Mouse (Mus musculus) ES-E14 (cell line): Measurements from ENCODE around the gene Ppm1l. TPM values are rescaled to one million over a fixed set of nuclear protein-coding genes. Genes with fewer than 3 reads are reported as not detected.
"Not testable (repeated sequence)": the region's sequence is repeated elsewhere in the genome, so short reads cannot be mapped to it uniquely, and the experiment has no call there.

Experiments used
- DNase-seq: peaks from one replicate; pipeline ENCODE4 v3.0.0-alpha.2; 2013; ENCODE audit warnings: low read depth, low spot score
- H3K27ac ChIP-seq: 2 replicates; pipeline ENCODE4 v1.5.1; 2012; ENCODE audit warnings: low read depth, mild to moderate bottlenecking, low read length, moderate library complexity, mixed read lengths; ENCODE audit not compliant: poor library complexity, insufficient read depth, severe bottlenecking
- H3K36me3 ChIP-seq: 2 replicates; pipeline ENCODE4 v1.6.1; 2012; ENCODE audit warnings: mild to moderate bottlenecking, low read length, moderate library complexity, mixed read lengths; ENCODE audit not compliant: control insufficient read depth, poor library complexity, insufficient read depth, severe bottlenecking
- H3K4me1 ChIP-seq, 2 experiments: fragments of 150-350 bp in 1 of 2; sonication (generic) in 1 of 2; 2 replicates each; pipeline ENCODE4 v1.6.1; 2012; ENCODE audit warnings: low read length in 2 of 2, mild to moderate bottlenecking in 1 of 2, mixed read lengths in 1 of 2; ENCODE audit not compliant: control insufficient read depth in 2 of 2, insufficient read depth in 2 of 2, poor library complexity in 1 of 2
- H3K4me3 ChIP-seq, 2 experiments: fragments of 150-350 bp in 1 of 2; sonication (generic) in 1 of 2; 2 replicates each; pipeline ENCODE4 v1.5.1; 2012; ENCODE audit warnings: low read length in 2 of 2, low read depth in 1 of 2, mild to moderate bottlenecking in 1 of 2, mixed read lengths in 1 of 2; ENCODE audit not compliant: insufficient read depth in 1 of 2, poor library complexity in 1 of 2, severe bottlenecking in 1 of 2
- H3K9ac ChIP-seq: 2 replicates; pipeline ENCODE4 v1.6.1; 2012; ENCODE audit warnings: low read depth, mild to moderate bottlenecking, low read length, mixed read lengths; ENCODE audit not compliant: poor library complexity, insufficient read depth, severe bottlenecking
- H3K9me3 ChIP-seq: fragments of 150-350 bp; sonication (generic); 2 replicates; pipeline ENCODE4 v1.6.1; 2012; ENCODE audit warnings: low read depth, mild to moderate bottlenecking, low read length; ENCODE audit not compliant: control insufficient read depth, insufficient read depth
- CHD2 ChIP-seq: IDR thresholded peaks from 2 replicates; pipeline ENCODE4 v1.6.1; 2014; ENCODE audit warnings: mild to moderate bottlenecking, low read depth, low read length, inconsistent platforms
- HCFC1 ChIP-seq: IDR thresholded peaks from 2 replicates; pipeline ENCODE4 v1.6.1; 2012; ENCODE audit warnings: low read length, inconsistent platforms, borderline replicate concordance; ENCODE audit not compliant: insufficient read depth
- MAFK ChIP-seq: IDR thresholded peaks from 2 replicates; pipeline ENCODE4 v1.6.1; 2014; ENCODE audit warnings: mild to moderate bottlenecking, low read depth, low read length, inconsistent platforms; ENCODE audit not compliant: insufficient read depth
- ZC3H11A ChIP-seq: IDR thresholded peaks from 2 replicates; pipeline ENCODE4 v1.6.1; 2012; ENCODE audit warnings: low read depth, mild to moderate bottlenecking, inconsistent platforms, low read length, borderline replicate concordance
- ZNF384 ChIP-seq: IDR thresholded peaks from 2 replicates; pipeline ENCODE4 v1.6.1; 2012; ENCODE audit warnings: low read depth, low read length, inconsistent platforms
- in situ Hi-C, 2 experiments: fragments of 600-800 bp; cut with MboI; formaldehyde crosslinking; loops; one replicate each; pipeline ENCODE4 v1.15.1; 2025; ENCODE audit warnings: low sequenced_read_pairs in 2 of 2, inconsistent platforms in 1 of 2; ENCODE audit not compliant: unreplicated experiment in 2 of 2
- total RNA-seq: library from RNA; depleted of rRNA; stranded (reverse); fragments of 300-350 nt; gene quantifications from 2 replicates; pipeline ENCODE4 v1.2.3, GENCODE M21; 2012

The Ppm1l gene
- total RNA-seq, 1 experiment: 5.6 TPM

DNA sequence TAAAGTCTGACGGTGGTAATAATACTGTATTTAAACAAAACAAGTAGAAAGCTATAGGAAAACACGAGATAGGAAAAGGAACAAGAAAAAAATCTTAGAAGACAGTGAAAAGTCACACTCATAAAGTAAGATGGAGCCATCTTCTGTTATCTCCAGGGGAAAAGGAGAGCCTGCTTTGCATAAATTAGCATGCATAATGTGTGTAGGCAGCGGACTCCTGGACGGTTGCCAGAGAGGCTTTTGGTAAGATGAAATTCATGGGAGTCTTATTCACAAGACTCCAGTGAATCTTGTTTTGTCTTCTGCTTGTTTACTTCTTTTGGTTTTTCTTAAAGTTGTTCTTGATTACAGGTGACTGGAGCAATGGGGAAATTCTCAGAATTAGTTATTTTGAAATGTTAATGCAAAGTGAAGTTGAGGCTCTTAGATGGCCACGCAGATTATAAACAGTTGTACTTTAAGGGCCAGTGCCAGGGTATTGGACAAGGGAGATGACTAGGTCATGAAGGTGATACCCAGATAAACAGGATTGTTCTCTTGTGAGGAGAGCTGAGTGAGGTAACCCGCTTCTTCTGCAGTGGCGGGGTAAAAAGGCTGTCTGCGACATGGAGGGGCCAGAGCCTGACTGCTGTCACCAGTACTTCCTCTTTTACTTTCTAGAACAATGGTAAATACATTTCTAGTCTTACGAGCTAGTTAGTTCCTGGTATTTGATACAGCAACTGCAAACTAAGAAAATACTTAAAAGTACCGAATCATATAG lies 57.1 kb downstream of the Ppm1l start:
- H3K4me1 ChIP-seq: no peaks in the 10 kb centered on the region
- DNase-seq: no peak
- H3K4me3 ChIP-seq: no peak overlapping the region
- H3K9me3 ChIP-seq: no peaks in the 10 kb centered on the region
- H3K27ac ChIP-seq: no peak overlapping the region
- no peak for TF ChIP-seq MAFK
- no peak for TF ChIP-seq ZNF384
- TF ChIP-seq HCFC1: no peak
- TF ChIP-seq ZC3H11A: no peak
- TF ChIP-seq CHD2: no peak
- in situ Hi-C loops: no loop called here
- H3K9ac ChIP-seq: no peak overlapping the region
- no peaks in the 10 kb centered on the region for H3K36me3 ChIP-seq

DNA sequence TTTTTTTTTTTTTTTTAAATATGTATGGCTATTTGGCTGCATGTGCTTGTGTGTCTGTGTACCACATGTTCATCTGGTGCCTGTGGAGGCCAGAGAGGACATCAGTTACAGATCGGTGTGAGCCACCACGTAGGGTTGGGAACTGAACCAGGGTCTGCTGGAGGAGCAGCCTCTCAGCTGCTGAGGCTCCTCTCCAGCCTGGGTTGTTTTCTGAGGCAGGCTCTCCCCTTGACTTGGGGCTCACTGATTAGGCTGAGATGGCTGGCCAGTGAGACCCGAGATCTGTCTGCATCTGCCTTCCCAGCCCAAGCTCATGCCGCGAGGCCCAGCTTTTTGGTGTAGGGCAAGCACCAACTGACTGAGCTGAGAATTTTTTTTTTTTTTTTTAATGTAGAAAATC lies 57.9 kb downstream of the Ppm1l start:
- H3K36me3 ChIP-seq: no peaks in the 10 kb centered on the region
- no peak for DNase-seq
- in situ Hi-C loops: no loop called here
- TF ChIP-seq MAFK (no peak), ZC3H11A (no peak), HCFC1 (no peak), CHD2 (no peak), ZNF384 (no peak)
- no peak overlapping the region for H3K27ac ChIP-seq
- no peaks in the 10 kb centered on the region for H3K9me3 ChIP-seq
- H3K4me3 ChIP-seq: no peak overlapping the region
- H3K4me1 ChIP-seq: no peaks in the 10 kb centered on the region
- no peak overlapping the region for H3K9ac ChIP-seq

DNA sequence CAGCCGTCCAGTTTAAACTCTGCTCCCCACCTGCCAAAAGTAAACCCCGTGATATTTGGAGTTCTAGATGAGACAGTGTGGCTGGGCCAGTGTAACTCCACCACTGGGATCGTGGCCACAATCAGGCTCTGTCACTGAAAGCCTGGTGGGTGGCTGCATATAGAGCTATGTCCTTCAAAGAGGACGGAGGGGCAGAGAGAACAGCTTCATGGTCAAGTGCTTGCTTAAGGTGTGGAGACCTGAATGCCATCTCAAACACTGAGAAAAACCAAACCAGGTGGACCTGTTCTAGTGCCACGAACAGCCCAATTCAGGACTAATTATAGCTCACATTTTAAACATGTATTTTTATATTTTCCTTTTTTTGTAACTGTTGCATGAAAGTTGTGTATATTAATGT lies 58.3 kb downstream of the Ppm1l start:
- no peaks in the 10 kb centered on the region for H3K36me3 ChIP-seq
- TF ChIP-seq ZNF384 (no peak), HCFC1 (no peak), CHD2 (no peak), ZC3H11A (no peak), MAFK (no peak)
- in situ Hi-C loops: no loop called here
- H3K9ac ChIP-seq: no peak overlapping the region
- H3K27ac ChIP-seq: no peak overlapping the region
- no peaks in the 10 kb centered on the region for H3K4me1 ChIP-seq
- no peaks in the 10 kb centered on the region for H3K9me3 ChIP-seq
- H3K4me3 ChIP-seq: no peak overlapping the region
- no peak for DNase-seq

DNA sequence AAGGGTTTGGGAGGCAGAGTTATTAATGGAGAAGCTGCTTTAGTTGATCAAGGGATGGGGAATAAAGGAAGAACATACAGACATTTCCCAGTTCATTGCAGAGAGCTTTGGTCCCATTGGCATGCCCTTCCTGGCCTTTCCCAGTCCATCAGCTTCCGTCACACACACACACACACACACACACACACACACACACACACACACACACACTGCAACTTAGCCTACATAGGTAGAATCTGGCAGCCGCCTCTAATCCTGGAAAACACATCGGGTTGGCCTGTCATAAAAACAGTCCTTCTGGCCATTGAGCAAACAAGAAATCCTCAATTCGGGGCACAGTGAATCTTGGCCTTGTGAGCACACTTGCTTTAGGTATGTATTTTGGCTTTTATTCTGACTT lies 64.6 kb downstream of the Ppm1l start:
- no peak for TF ChIP-seq ZNF384
- no peak for TF ChIP-seq CHD2
- no peak for TF ChIP-seq HCFC1
- TF ChIP-seq ZC3H11A: no peak
- no peak for TF ChIP-seq MAFK
- H3K9ac ChIP-seq: no peak overlapping the region
- H3K36me3 ChIP-seq: no peaks in the 10 kb centered on the region
- H3K9me3 ChIP-seq: no peaks in the 10 kb centered on the region
- H3K27ac ChIP-seq: no peak overlapping the region
- H3K4me1 ChIP-seq: no peaks in the 10 kb centered on the region
- no peak for DNase-seq
- H3K4me3 ChIP-seq: no peak overlapping the region
- in situ Hi-C loops: no loop called here

- H3K9ac ChIP-seq, H3K36me3 ChIP-seq, DNase-seq, H3K27ac ChIP-seq, H3K9me3 ChIP-seq, H3K4me3 ChIP-seq, in situ Hi-C loops, H3K4me1 ChIP-seq: not testable (repeated sequence)
Observed at GRCm38 (mm10) chr3:69391834-69392233, 75.2 kb downstream of the Ppm1l start.
